Mouse (Mus musculus) midbrain, embryonic 14.5 days (tissue): ENCODE data around the gene Lage3. TPM values are rescaled to one million over a fixed set of nuclear protein-coding genes. Genes with fewer than 3 reads are reported as not detected.
"Not testable (repeated sequence)": the region's sequence is repeated elsewhere in the genome, so short reads cannot be mapped to it uniquely, and the experiment has no call there.

Source experiments
- ATAC-seq: fragments of 200-750 bp; cut with Nextera tagmentation; 2 replicates; pipeline ENCODE4 v1.8.0; 2017; ENCODE audit warnings: moderate number of reproducible peaks, moderate library complexity; ENCODE audit not compliant: low FRiP score, low TSS enrichment
- DNase-seq: peaks from one replicate; pipeline ENCODE4 v3.0.0-alpha.2; 2015
- H3K27ac ChIP-seq: fragments of 300-500 bp; sonication (generic); replicated peaks from 2 replicates; pipeline ENCODE4 v1.5.1; 2014; ENCODE audit warnings: mild to moderate bottlenecking, low read depth, low read length, moderate library complexity
- H3K27me3 ChIP-seq: fragments of 300-500 bp; sonication (generic); 2 replicates; pipeline ENCODE4 v1.6.1; 2014; ENCODE audit warnings: low read length, control low read depth, mixed read lengths; ENCODE audit not compliant: control insufficient read depth, insufficient read depth
- H3K36me3 ChIP-seq: fragments of 300-500 bp; sonication (generic); 2 replicates; pipeline ENCODE4 v1.6.1; 2014; ENCODE audit warnings: low read length, control low read depth; ENCODE audit not compliant: control insufficient read depth, insufficient read depth
- H3K4me1 ChIP-seq: fragments of 300-500 bp; sonication (generic); 2 replicates; pipeline ENCODE4 v1.6.1; 2014; ENCODE audit warnings: mild to moderate bottlenecking, antibody characterized with exemption, low read length, control low read depth; ENCODE audit not compliant: control insufficient read depth, insufficient read depth
- H3K4me2 ChIP-seq: fragments of 300-500 bp; sonication (generic); 2 replicates; pipeline ENCODE4 v1.6.1; 2014; ENCODE audit warnings: mild to moderate bottlenecking, low read length, moderate library complexity
- H3K4me3 ChIP-seq: fragments of 300-500 bp; sonication (generic); replicated peaks from 2 replicates; pipeline ENCODE4 v1.5.1; 2014; ENCODE audit warnings: low read depth, low read length
- H3K9ac ChIP-seq: fragments of 300-500 bp; sonication (generic); replicated peaks from 2 replicates; pipeline ENCODE4 v1.6.1; 2014; ENCODE audit warnings: mild to moderate bottlenecking, low read length, moderate library complexity
- H3K9me3 ChIP-seq: fragments of 300-500 bp; sonication (generic); 2 replicates; pipeline ENCODE4 v1.6.1; 2016; ENCODE audit warnings: low read length, control low read depth, mixed read lengths; ENCODE audit not compliant: control insufficient read depth
- WGBS: fragments of 180-500 bp; shearing (Covaris S2); extraction: QIAGEN DNeasy Blood & Tissue Kit; methylation state at CpG from one replicate; pipeline ENCODE4 v1.1.7; 2014; 5-methylcytosine and 5-hydroxymethylcytosine counted together
- polyA plus RNA-seq: library from polyadenylated mRNA; unstranded; fragments of >200 nt; fragmentation: Nextera tagmentation; extraction: Ambion mirVana; gene quantifications from 2 replicates; pipeline ENCODE4 v1.2.1, GENCODE M21; 2014

The Lage3 gene
- polyA plus RNA-seq, 1 experiment from 2014 or later, result 74.1 TPM

DNA sequence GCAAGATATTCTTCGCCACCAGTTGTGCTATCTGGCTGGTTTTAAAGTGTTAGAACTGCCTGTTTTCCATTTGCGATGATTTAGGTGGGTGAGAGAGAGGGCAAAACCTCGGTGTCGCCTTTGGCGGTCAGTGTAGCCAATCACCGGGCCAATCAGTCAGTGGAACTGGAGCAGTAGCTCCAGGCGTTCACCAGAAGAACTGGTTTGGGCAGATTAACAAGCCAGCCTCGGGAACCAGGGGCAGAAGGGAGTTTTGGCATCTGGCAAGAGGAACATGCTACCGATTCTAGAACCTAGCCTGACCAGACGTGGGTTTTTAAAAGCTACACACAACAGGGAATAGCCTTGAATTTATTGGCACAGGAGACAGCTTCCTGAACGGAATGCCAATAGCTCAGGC, 5.8 kb upstream of the Lage3 start:
- DNase-seq (no peak), ATAC-seq (no peak)
- Histone ChIP-seq H3K4me1 (no peaks in the 10 kb centered on the region), H3K27ac (no peak overlapping the region), H3K4me2 (no peak overlapping the region), H3K4me3 (no peak overlapping the region), H3K27me3 (no peaks in the 10 kb centered on the region), H3K36me3 (no peaks in the 10 kb centered on the region), H3K9me3 (no peaks in the 10 kb centered on the region), H3K9ac (no peak overlapping the region)
- WGBS, result 62% methylated on average over 11 of the region's 11 CpGs

- not testable (repeated sequence) for H3K36me3 ChIP-seq, DNase-seq, H3K9ac ChIP-seq, H3K9me3 ChIP-seq, H3K4me1 ChIP-seq, H3K4me2 ChIP-seq, ATAC-seq, H3K27ac ChIP-seq, H3K4me3 ChIP-seq, H3K27me3 ChIP-seq
- WGBS, result 84% methylated on average over 3 of the region's 3 CpGs
Measured at GRCm38 (mm10) chrX:74357069-74357468, 3.7 kb upstream of the Lage3 start.

- 29% methylated on average over 13 of the region's 13 CpGs for WGBS
- peak overlapping the region; percentile 48 for H3K9ac ChIP-seq
- DNase-seq (no peak), ATAC-seq (0 out of 2 replicates have a peak, but pooled peaks have one; percentile 11)
- H3K4me1 ChIP-seq, result no peaks in the 10 kb centered on the region
- H3K9me3 ChIP-seq, result no peaks in the 10 kb centered on the region
- H3K27ac ChIP-seq, result peak overlapping the region; percentile 64
- H3K4me2 ChIP-seq, result peak overlapping the region; percentile 60
- no peaks in the 10 kb centered on the region for H3K36me3 ChIP-seq
- peak overlapping the region; percentile 41 for H3K4me3 ChIP-seq
- no peaks in the 10 kb centered on the region for H3K27me3 ChIP-seq
Measured at GRCm38 (mm10) chrX:74352645-74353466, 562 bp downstream of the Lage3 start.

DNA sequence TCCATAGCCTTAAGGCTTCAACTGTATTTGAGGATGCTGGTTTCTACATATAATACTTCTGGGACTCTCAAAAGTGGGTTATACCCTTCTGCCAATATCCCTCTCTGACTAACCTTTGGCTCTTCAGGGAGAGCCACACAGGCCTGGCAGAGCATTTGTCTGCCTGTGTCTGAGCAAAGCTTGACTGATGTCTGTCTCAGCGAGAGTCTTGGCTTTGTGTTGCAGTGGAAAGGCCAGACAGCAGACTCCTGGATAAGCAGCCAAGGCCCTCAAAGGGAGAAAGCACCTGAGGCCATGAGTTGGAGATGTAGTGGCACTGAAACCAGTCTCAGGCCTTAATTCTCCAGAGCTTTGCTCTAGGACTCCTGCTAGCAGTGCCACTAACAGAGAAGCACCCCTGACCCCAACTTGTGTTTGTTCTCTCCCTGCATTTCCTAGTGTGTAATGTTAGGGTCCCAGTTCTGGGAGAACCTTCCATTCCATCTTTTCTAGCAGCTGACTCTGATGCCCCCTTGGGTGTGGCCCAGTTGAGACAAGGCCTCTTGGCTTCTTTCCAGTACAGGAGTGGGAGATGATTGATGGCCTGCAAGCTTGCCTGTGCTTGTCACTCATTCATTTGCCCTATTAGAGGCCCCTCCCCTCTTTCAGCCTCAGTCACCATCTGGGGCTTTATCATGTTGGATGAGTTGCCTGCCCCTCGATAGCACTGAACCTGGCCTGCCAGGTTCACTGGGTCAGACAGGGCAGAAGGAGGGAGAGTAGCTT, 23.1 kb downstream of the Lage3 start:
- Histone ChIP-seq H3K4me2 (peak overlapping the region; percentile 73), H3K27me3 (no peaks in the 10 kb centered on the region), H3K9ac (peak overlapping the region; percentile 63), H3K27ac (peak overlapping the region; percentile 86; the same call in 1 of the 2 replicates), H3K9me3 (no peaks in the 10 kb centered on the region), H3K36me3 (peaks cover 32% of the 10 kb centered on the region; the same call in 1 of the 2 replicates), H3K4me3 (peak overlapping the region; percentile 51), H3K4me1 (peaks cover 15% of the 10 kb centered on the region)
- peak; percentile 3 for DNase-seq
- ATAC-seq, result no peak
- 18% methylated on average over 2 of the region's 2 CpGs for WGBS

DNA sequence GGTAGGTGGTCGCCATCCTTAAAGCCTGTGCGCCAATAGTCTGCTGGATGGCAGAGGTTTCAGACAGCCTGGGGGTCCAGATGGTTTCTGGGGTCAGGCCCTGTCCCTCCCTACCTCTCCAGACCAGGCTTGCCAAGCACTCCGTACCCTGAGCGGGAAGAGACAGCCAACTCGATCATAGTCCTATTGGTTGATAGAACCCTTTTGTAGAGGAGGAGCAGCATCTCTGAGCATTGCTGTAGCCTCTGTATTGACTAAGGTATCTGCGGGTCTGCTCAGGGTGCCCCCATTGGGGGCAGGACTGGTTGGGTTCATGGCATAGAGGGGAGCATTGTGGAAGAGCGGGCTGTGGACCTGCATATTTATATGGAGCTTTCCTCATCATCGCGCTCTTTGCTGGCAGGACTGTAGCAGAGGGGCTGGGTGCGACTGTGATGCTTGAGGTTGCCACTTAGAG, 24.2 kb downstream of the Lage3 start:
- Histone ChIP-seq H3K4me1 (peaks cover 15% of the 10 kb centered on the region), H3K36me3 (peaks cover 23% of the 10 kb centered on the region; the same call in 1 of the 2 replicates), H3K4me2 (peak overlapping the region; percentile 73), H3K4me3 (peak overlapping the region; percentile 51), H3K27ac (peak overlapping the region; percentile 86), H3K9me3 (no peaks in the 10 kb centered on the region), H3K27me3 (no peaks in the 10 kb centered on the region), H3K9ac (peak overlapping the region; percentile 63)
- peak; percentile 32 for DNase-seq
- 34% methylated on average over 10 of the region's 10 CpGs for WGBS
- peak; percentile 55 for ATAC-seq

- ATAC-seq, result peak; percentile 94
- H3K4me1 ChIP-seq, result peaks cover 15% of the 10 kb centered on the region
- H3K27me3 ChIP-seq, result no peaks in the 10 kb centered on the region
- H3K27ac ChIP-seq, result peak within 1 kb of the TSS; percentile 86
- peak within 1 kb of the TSS; percentile 51 for H3K4me3 ChIP-seq
- peaks cover 19% of the 10 kb centered on the region; the same call in 1 of the 2 replicates for H3K36me3 ChIP-seq
- WGBS, result 28% methylated on average over 28 of the region's 30 CpGs
- peak within 1 kb of the TSS; percentile 73 for H3K4me2 ChIP-seq
- peak within 1 kb of the TSS; percentile 63 for H3K9ac ChIP-seq
- peak; percentile 85 for DNase-seq
- H3K9me3 ChIP-seq, result no peaks in the 10 kb centered on the region
Measured at GRCm38 (mm10) chrX:74328725-74329161, 24.7 kb downstream of the Lage3 start, which contains the start of gene Plxna3. Plxna3 (plus strand) TSS chrX:74329066.

GRCm38 (mm10) chrX:74312540-74313464, 40.6 kb downstream of the Lage3 start, which contains the start of gene Fam50a:
Fam50a (plus strand) TSS chrX:74313033.
- H3K4me2 ChIP-seq, result peak within 1 kb of the TSS; percentile 67
- H3K27me3 ChIP-seq, result no peaks in the 10 kb centered on the region
- H3K36me3 ChIP-seq, result peaks cover 36% of the 10 kb centered on the region
- H3K27ac ChIP-seq, result peak within 1 kb of the TSS; percentile 87
- 24% methylated on average over 59 of the region's 59 CpGs for WGBS
- no peaks in the 10 kb centered on the region for H3K9me3 ChIP-seq
- ATAC-seq, result peak; percentile 97
- peak; percentile 94 for DNase-seq
- H3K9ac ChIP-seq, result peak within 1 kb of the TSS; percentile 63
- peak within 1 kb of the TSS; percentile 48 for H3K4me3 ChIP-seq
- no peaks in the 10 kb centered on the region for H3K4me1 ChIP-seq
